In the genomic region with DNA sequence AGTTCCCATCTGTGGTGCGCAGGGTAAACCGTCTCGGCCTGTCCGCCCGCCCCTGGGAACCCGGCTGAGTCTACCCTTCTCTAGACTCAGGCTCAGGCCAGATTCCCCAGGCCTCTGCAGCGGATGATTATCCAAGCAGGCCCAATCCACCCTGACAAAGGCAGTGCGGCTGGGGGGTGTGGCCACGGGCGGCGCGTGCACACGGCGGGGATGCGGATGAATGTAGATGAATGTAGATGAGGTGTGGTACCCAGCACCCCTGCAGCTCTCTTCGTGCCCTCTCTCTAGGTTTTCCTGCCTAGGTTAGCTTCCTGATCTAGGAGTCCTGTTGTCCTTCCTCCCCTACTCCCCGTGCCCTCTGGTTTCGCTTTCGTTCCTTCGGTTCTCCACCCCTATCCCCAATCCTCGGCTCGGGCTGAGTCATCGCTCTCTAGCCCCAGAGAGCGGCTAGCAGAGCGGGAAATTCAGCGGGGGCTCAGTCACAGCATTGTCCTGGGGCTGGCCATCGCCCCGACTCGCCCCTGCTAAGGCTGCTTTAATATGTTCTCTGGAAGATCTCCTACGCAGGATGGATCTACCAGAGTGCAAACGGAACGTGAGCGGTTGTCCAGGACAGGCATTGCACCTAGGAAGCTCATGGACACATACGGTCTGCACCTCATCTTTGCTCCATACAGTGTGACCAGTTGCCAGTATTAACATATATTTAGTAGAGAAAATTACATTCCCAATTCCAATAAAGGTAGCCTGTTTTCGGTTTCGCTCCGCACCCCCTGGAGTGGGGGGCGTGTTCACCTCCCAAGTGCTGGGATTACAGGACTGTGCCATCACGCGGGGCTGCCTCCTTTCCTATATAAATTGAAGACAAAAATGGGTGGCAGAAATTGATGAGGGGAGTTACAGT, we compare ENCODE assay signal across 8 mouse cellular contexts. TPM values are rescaled to one million over a fixed set of nuclear protein-coding genes. Genes with fewer than 3 reads are reported as not detected.
DNase-seq lines count a peak whose midpoint lies in the region; ATAC-seq lines count a peak whose summit lies in the region.

No protein-coding gene starts in this region.

- H3K4me1 ChIP-seq in hindbrain, embryonic 13.5 days (replicated peaks), result peaks cover 15% of the 10 kb centered on the region

- H3K36me3 ChIP-seq in hindbrain, embryonic 13.5 days, result no peaks in the 10 kb centered on the region

- DNase-seq in R1 (ENCODE audit: low read depth, low spot score), result peak; percentile 93
- peak; percentile 82 to 83 for DNase-seq in cerebellum, postnatal 14 days
- peak; percentile 61 to 75 for DNase-seq in frontal cortex, postnatal 14 days (ENCODE audit: low spot score in 2 of 2)
- DNase-seq in layer of hippocampus, postnatal 25 days (ENCODE audit: extremely low spot score in 1 of 2, low spot score in 1 of 2), result peak; percentile 69 to 71
- peak; percentile 76 for DNase-seq in lung, postnatal 14 days
- peak; percentile 81 for DNase-seq in ovary, postnatal 36 days (ENCODE audit: low spot score)
- DNase-seq in thymus, postnatal 14 days, result peak; percentile 78

- H3K4me3 ChIP-seq in hindbrain, embryonic 13.5 days, result peak overlapping the region; percentile 50

- no peaks in the 10 kb centered on the region for H3K27me3 ChIP-seq in hindbrain, embryonic 13.5 days

- H3K9me3 ChIP-seq in hindbrain, embryonic 13.5 days, result no peaks in the 10 kb centered on the region

- peak; percentile 96 for ATAC-seq in hindbrain, embryonic 13.5 days (ENCODE audit: low FRiP score)

- under 1% methylated on average over 40 of the region's 40 CpGs for WGBS in hindbrain, embryonic 13.5 days

- H3K4me2 ChIP-seq in hindbrain, embryonic 13.5 days, result peak overlapping the region; percentile 70

- H3K9ac ChIP-seq in hindbrain, embryonic 13.5 days, result peak overlapping the region; percentile 86

- H3K27ac ChIP-seq in hindbrain, embryonic 13.5 days, result peak overlapping the region; percentile 93

RNA-seq across cellular contexts. Expression of gene Larp1, which starts 46.2 kb away (rescaled TPM):
- 16.4 and 17.4 TPM in 2 replicates for polyA plus RNA-seq in hindbrain, embryonic 13.5 days (2015; fragmentation: Nextera tagmentation; extraction: Ambion mirVana)
- total RNA-seq in layer of hippocampus, postnatal 25 days (2021), result 10 to 100 TPM; 84.6 to 93.1 TPM

Comparison
In these comparisons a context has a peak if more than half of its experiments do, and no peak if none do; other contexts are left out.
1. Peak in every context shown above with its lines: DNase-seq, ATAC-seq, H3K4me3 ChIP-seq and H3K27ac ChIP-seq.